Mouse (Mus musculus) activated CD4-positive, CD25-positive, alpha-beta regulatory T cell (primary cell): ENCODE measurements around the gene Herc2. TPM values are rescaled to one million over a fixed set of nuclear protein-coding genes. Genes with fewer than 3 reads are reported as not detected.

Experiments used
- polyA plus RNA-seq, 2 experiments: library from polyadenylated mRNA; unstranded; fragments of 100-300 nt; shearing (Covaris generic); gene quantifications; one replicate each; pipeline ENCODE4 v1.2.1; 2017

Herc2 gene
- 10 to 100 TPM; 27.7 to 27.8 TPM for polyA plus RNA-seq

DNA sequence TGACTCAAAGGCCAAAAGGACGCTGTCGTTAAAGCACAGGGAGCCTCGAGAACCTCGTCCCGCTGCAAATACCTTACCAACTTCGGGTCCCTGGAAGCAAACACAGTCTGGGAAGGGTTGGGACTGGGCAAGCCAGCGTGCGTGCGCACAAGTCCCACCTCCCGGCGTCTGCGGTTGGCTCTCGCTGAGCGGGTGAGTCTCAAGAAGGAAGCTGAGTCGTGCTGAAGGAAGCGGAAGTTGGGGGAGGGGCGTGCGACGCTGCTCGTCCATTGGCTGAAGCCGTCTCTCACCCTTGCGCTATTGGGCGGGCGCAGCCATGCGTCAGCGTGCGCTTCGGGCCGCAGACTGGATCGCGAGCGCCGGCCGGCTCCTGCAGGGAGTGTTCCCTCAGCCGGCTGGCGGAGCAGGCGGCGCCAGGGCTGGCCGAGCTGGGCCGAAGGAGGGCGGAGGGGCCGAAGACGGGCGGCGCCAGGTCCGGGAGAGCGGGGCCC is at the start of gene Herc2:
TSS of gene Herc2 (plus strand) at position 366 of the 491 bp plus-strand sequence.

DNA sequence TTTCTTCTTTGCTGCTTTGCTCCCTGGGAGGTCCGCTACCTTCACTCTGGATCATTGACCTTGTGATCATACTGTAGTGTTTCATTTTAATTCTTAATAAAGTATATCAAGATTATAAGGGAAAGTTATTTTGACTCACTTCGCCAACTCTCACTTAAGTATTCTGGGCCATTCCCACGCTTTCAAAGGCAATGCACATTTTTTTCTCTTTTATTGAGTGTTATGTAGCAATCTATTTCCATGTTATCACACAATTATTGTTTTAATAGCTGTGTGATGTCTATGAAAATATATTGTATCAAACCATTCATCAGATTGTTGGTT is 30.1 kb upstream of the Herc2 start, which contains the start of gene Nipa1:
TSS of gene Nipa1 (minus strand) at position 25 of the 324 bp plus-strand sequence.

DNA sequence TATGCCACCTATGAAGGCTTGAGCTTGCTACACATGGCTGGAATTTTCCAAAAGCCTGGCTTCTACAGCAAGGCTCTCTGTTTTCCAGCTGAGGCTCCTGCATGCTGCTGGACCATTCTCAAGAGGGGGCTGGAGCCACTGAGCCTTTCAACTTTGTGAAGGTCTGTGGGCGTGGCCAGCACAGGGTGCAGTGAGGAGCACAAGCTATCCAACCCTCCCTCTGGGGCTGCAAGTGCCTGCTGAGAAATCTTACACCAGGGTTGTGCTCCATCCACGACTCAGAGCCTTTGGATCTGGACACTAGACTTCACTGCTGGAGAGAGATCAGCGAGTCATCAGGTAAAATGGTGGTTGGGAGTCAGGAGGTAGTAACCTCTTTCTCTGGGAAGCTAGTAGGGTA is 189.5 kb downstream of the Herc2 start, which contains the start of gene Oca2:
TSS of gene Oca2 (plus strand) at position 218 of the 400 bp plus-strand sequence.

Other genes starting within 250 kb of the Herc2 start
- gene Cyfip1, start 208.5 kb upstream of the Herc2 start, polyA plus RNA-seq: 10 to 100 TPM; 25.2 to 69.7 TPM
- gene Nipa2, start 87.7 kb upstream of the Herc2 start, polyA plus RNA-seq: 10 to 100 TPM; 45.1 to 52.3 TPM
- gene Nipa1, start 30.2 kb upstream of the Herc2 start, polyA plus RNA-seq: under 1 TPM; 0.68 to 0.83 TPM
- gene Oca2, start 189.6 kb downstream of the Herc2 start, polyA plus RNA-seq: under 1 TPM in 1 of 2 experiments, not detected in 1; 0.09 TPM